In the genomic region with DNA sequence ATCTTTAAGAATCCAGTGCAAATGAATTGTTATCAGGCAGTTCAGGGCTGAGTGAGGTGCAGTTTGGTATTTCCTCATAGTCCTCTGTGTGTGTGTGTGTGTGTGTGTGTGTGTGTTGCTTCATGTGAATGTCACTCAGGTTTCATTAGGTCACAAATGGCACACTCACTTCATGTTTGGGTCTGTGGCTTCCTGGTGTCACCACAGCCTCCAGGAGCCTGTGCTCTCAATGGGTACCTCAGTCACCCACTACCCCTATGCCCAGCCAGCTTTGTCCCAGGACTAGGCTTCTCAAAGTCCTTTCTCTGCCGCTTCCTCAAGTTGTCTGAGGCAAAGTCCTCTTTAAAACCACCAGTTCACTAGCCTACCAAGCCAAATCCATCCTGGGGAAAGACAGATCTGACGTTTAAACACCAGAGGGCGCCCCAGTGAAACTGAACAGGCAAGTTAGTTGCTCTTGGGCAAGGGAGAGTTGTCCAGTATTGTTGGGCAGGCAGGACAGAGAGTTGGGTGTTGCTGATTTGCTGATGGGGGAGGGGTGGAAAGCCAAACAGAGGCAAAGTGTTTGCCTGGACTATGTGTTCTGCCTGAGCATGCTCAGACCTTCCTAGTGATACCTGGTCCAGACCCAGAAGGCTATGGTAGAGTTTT, we compare ENCODE assay signal across 7 mouse cellular contexts. TPM values are rescaled to one million over a fixed set of nuclear protein-coding genes. Genes with fewer than 3 reads are reported as not detected.
A peak's percentile ranks its signal among the peaks of the same experiment; 100 is the strongest.
DNase-seq lines count a peak whose midpoint lies in the region; ATAC-seq lines count a peak whose summit lies in the region.

No protein-coding gene starts in this region.

- no peak overlapping the region for H3K9ac ChIP-seq in kidney, embryonic 14.5 days (ENCODE audit: low read depth, low read length)
- no peak overlapping the region for H3K9ac ChIP-seq in limb, embryonic 13.5 days

- H3K36me3 ChIP-seq in kidney, embryonic 14.5 days (ENCODE audit: control insufficient read depth, insufficient read depth, low read length), result no peaks in the 10 kb centered on the region
- 0 out of 2 replicates have a peak, but pooled peaks cover 3% of the 10 kb centered on the region for H3K36me3 ChIP-seq in limb, embryonic 13.5 days

- H3K4me1 ChIP-seq in kidney, embryonic 14.5 days (ENCODE audit: control insufficient read depth, insufficient read depth, low read length), result no peaks in the 10 kb centered on the region
- no peaks in the 10 kb centered on the region for H3K4me1 ChIP-seq in limb, embryonic 13.5 days

- no peak overlapping the region for H3K4me3 ChIP-seq in kidney, embryonic 14.5 days (ENCODE audit: low read length)
- H3K4me3 ChIP-seq in limb, embryonic 13.5 days, result no peak overlapping the region

- 13% methylated on average over 3 of the region's 3 CpGs for WGBS in kidney, embryonic 14.5 days
- WGBS in limb, embryonic 13.5 days, result 13% methylated on average over 3 of the region's 3 CpGs

- no peaks in the 10 kb centered on the region for H3K9me3 ChIP-seq in kidney, embryonic 14.5 days (ENCODE audit: control insufficient read depth, low read length)
- no peaks in the 10 kb centered on the region for H3K9me3 ChIP-seq in limb, embryonic 13.5 days

- peak; percentile 79 for ATAC-seq in common myeloid progenitor, adult 5-6 weeks (replicated peaks; ENCODE audit: low read depth, poor library complexity, severe bottlenecking)
- peak; percentile 61 for ATAC-seq in kidney, embryonic 14.5 days (ENCODE audit: low FRiP score, low TSS enrichment)
- 0 out of 2 replicates have a peak, but pooled peaks have one; percentile 40 for ATAC-seq in limb, embryonic 13.5 days (ENCODE audit: low FRiP score, low read depth)
- ATAC-seq in monocyte, adult 5-6 weeks (replicated peaks; ENCODE audit: insufficient number of reproducible peaks, low FRiP score, low TSS enrichment, poor library complexity, severe bottlenecking), result peak; percentile 60

- peak; percentile 83 for DNase-seq in adrenal gland, adult 2 months
- peak; percentile 80 to 94 for DNase-seq in heart, adult 18-20 months
- peak; percentile 49 to 64 for DNase-seq in spleen, postnatal 36 days (ENCODE audit: low spot score in 2 of 2)

- no peak overlapping the region for H3K27ac ChIP-seq in kidney, embryonic 14.5 days (ENCODE audit: low read depth, low read length)
- no peak overlapping the region for H3K27ac ChIP-seq in limb, embryonic 13.5 days

- H3K27me3 ChIP-seq in kidney, embryonic 14.5 days (ENCODE audit: control insufficient read depth, insufficient read depth, low read length), result no peaks in the 10 kb centered on the region
- H3K27me3 ChIP-seq in limb, embryonic 13.5 days, result no peaks in the 10 kb centered on the region

- no peak overlapping the region for H3K4me2 ChIP-seq in kidney, embryonic 14.5 days (replicated peaks; ENCODE audit: low read depth, low read length)
- no peak overlapping the region for H3K4me2 ChIP-seq in limb, embryonic 13.5 days (replicated peaks)

RNA-seq across cellular contexts. Expression of a gene that starts 20.8 kb away (rescaled TPM):
- total RNA-seq in adrenal gland, adult 2 months (2021), result not detected
- polyA plus RNA-seq in adrenal gland, adult 2 months (2012; rRNA removed), result 0.19 TPM in 1 of 2 replicates, not detected in the other
- total RNA-seq in common myeloid progenitor, adult 5-6 weeks (2017), result not detected in 2 replicates
- under 1 TPM in 1 of 2 experiments, not detected in 1; 0.13 TPM for total RNA-seq in heart, adult 18-20 months (2021)
- 0.31 and 0.43 TPM in 2 replicates for polyA plus RNA-seq in kidney, embryonic 14.5 days (2014; fragmentation: Nextera tagmentation; extraction: Ambion mirVana)
- 0.24 and 0.29 TPM in 2 replicates for polyA plus RNA-seq in limb, embryonic 13.5 days (2015; fragmentation: Nextera tagmentation; extraction: Ambion mirVana)
- not detected in 3 replicates for total RNA-seq in monocyte, adult 5-6 weeks (2017)
